Mouse (Mus musculus) heart, adult 2 months (tissue): ENCODE measurements at regions not wholly inside any gene's neighbourhood (a gene's known extent, or its start where the extent isn't known, plus 50 kb on each side); places are given as distances from the start of the nearest gene placed in this dataset.

ENCODE experiments used
- EP300 ChIP-seq: fragments of 200-500 bp; IDR thresholded peaks from 2 replicates; pipeline ENCODE4 v1.6.1; 2011; ENCODE audit warnings: low read depth, low read length, control low read depth; ENCODE audit not compliant: insufficient read depth
- POLR2A ChIP-seq: fragments of 200-500 bp; IDR thresholded peaks from 2 replicates; pipeline ENCODE4 v1.6.1; 2011; ENCODE audit warnings: mild to moderate bottlenecking, low read depth, low read length, control low read depth; ENCODE audit not compliant: insufficient read depth

DNA sequence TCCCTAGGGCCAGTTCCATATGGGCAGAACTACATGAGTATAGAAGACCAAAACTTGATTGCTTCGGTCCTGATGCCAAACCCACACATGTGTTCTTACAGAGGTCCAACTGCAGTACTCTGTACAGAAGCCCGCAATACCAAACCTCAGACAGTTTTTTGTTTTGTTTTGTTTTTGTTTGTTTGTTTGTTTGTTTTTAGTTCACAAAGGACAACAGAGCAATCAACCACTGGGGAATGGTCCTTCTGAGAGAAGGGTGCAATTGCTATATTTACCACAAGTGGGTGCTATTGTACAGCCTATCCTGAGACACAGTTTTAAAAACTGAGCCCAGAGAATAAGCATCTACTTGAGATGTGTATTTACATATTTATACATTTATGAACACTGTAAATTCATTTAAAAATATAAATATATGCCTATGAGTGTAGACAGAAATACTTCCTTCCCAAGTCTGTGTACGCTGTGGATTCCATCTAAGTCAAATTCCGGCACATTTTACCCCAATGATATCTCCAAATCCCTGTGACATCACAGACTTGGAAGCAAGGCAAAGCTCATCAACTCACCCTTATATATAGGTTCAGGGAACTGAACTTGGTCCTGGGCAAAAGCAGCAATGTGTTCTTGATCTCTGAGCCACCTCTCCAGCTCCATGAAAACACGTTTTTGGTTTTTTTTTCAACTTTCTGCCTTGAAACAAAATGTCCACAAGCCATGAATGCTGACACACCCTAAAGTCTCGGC lies 101.3 kb upstream of the A26c2 start:
- TF ChIP-seq POLR2A (no peak), EP300 (no peak)
